Mouse (Mus musculus): ENCODE measurements around the gene Camsap1.

The Camsap1 gene

GRCm38 (mm10) chr2:25884756-25885155 lies 98.3 kb downstream of the Camsap1 start:
- DNase-seq (ENCODE audit: low spot score in 2 of 2) = no peak

GRCm38 (mm10) chr2:25882276-25882675 lies 100.8 kb downstream of the Camsap1 start:
- DNase-seq (ENCODE audit: low spot score in 2 of 2) = no peak

GRCm38 (mm10) chr2:25879061-25879460 lies 104.0 kb downstream of the Camsap1 start:
- DNase-seq (ENCODE audit: low spot score in 2 of 2) = no peak

- no peak for DNase-seq (ENCODE audit: low spot score in 2 of 2)
Measured at GRCm38 (mm10) chr2:25878516-25878915, 104.6 kb downstream of the Camsap1 start.

GRCm38 (mm10) chr2:25877736-25878268 lies 105.3 kb downstream of the Camsap1 start:
- DNase-seq (ENCODE audit: low spot score in 2 of 2) = peak in 1 of 2 experiments; percentile 46

- DNase-seq (ENCODE audit: low spot score in 2 of 2) = peak in 1 of 2 experiments; percentile 48
Measured at GRCm38 (mm10) chr2:25877250-25877735, 105.8 kb downstream of the Camsap1 start.
